Mouse (Mus musculus) neutrophil, adult 59 days (primary cell): ENCODE data around the gene Tshz2. TPM values are rescaled to one million over a fixed set of nuclear protein-coding genes. Genes with fewer than 3 reads are reported as not detected.

Source experiments
- total RNA-seq, 2 experiments: library from RNA; stranded (reverse); gene quantifications; 1 replicate in 1 of 2; 2 replicates in 1 of 2; pipeline ENCODE4 v1.2.4; 2023

Tshz2 gene
- under 1 TPM in 1 of 2 experiments, not detected in 1; 0.20 TPM for total RNA-seq

GRCm38 (mm10) chr2:169632338-169633151, at the start of gene Tshz2:
Gene Tshz2, plus strand, starts transcription at chr2:169633013.

DNA sequence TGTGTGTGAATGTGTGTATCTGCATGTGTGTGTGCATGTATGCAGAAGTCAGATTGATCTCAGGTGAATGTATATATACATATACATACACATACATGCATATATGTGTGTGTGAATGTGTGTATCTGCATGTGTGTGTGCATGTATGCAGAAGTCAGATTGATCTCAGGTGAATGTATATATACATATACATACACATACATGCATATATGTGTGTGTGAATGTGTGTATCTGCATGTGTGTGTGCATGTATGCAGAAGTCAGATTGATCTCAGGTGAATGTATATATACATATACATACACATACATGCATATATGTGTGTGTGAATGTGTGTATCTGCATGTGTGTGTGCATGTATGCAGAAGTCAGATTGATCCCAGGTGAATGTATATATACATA, 45.2 kb upstream of the Tshz2 start, which contains the start of gene Gm11011:
TSS of gene Gm11011 (minus strand) at position 101 of the 400 bp plus-strand sequence.

Other genes starting within 250 kb of the Tshz2 start
- not detected for gene Gm11011, start 45.3 kb upstream of the Tshz2 start, total RNA-seq